Mouse (Mus musculus): ENCODE measurements around the gene Cerkl. TPM values are rescaled to one million over a fixed set of nuclear protein-coding genes. Genes with fewer than 3 reads are reported as not detected.

The Cerkl gene
- total RNA-seq, 2 experiments from 2014 or later = 0.34 to 0.36 TPM

GRCm38 (mm10) chr2:79443861-79444620 is 12.5 kb downstream of the Cerkl start:
- DNase-seq = no peak
- intact Hi-C loops (cut with DNase I) = no loop called here

- DNase-seq = no peak
- intact Hi-C loops (cut with DNase I) = no loop called here
These were observed 13.2 kb downstream of the Cerkl start for GRCm38 (mm10) chr2:79443401-79443800.

GRCm38 (mm10) chr2:79442906-79443305 is 13.7 kb downstream of the Cerkl start:
- intact Hi-C loops (cut with DNase I) = no loop called here
- DNase-seq = no peak

GRCm38 (mm10) chr2:79442227-79442626 is 14.4 kb downstream of the Cerkl start:
- intact Hi-C loops (cut with DNase I) = no loop called here

GRCm38 (mm10) chr2:79430061-79430460 is 26.5 kb downstream of the Cerkl start:
- DNase-seq = no peak
- intact Hi-C loops (cut with DNase I) = no loop called here

More at GRCm38 (mm10) chr2:79442227-79442626, 14.4 kb downstream of the Cerkl start:
- no peak for DNase-seq

- intact Hi-C loops (cut with DNase I) = no loop called here
- peak; percentile 4 to 7 for DNase-seq
These were observed 26.9 kb downstream of the Cerkl start for GRCm38 (mm10) chr2:79429650-79430049.

- no peak for DNase-seq
- intact Hi-C loops (cut with DNase I) = no loop called here
These were observed 27.5 kb downstream of the Cerkl start for GRCm38 (mm10) chr2:79429108-79429507.

- intact Hi-C loops (cut with DNase I) = no loop called here
- peak; percentile 4 to 7 for DNase-seq
These were observed 27.9 kb downstream of the Cerkl start for GRCm38 (mm10) chr2:79428569-79429104.

GRCm38 (mm10) chr2:79428022-79428421 is 28.6 kb downstream of the Cerkl start:
- intact Hi-C loops (cut with DNase I) = no loop called here
- DNase-seq = no peak

- no peak for DNase-seq
- intact Hi-C loops (cut with DNase I) = no loop called here
These were observed 34.9 kb downstream of the Cerkl start for GRCm38 (mm10) chr2:79421696-79422095.

- no peak for DNase-seq
- intact Hi-C loops (cut with DNase I) = no loop called here
These were observed 42.1 kb downstream of the Cerkl start for GRCm38 (mm10) chr2:79414505-79414904.

GRCm38 (mm10) chr2:79410903-79411255 is 45.7 kb downstream of the Cerkl start:
- intact Hi-C loops (cut with DNase I) = no loop called here
- no peak for DNase-seq

GRCm38 (mm10) chr2:79410247-79410902 is 46.2 kb downstream of the Cerkl start:
- intact Hi-C loops (cut with DNase I) = no loop called here
- DNase-seq = no peak

- intact Hi-C loops (cut with DNase I) = no loop called here
These were observed 50.8 kb downstream of the Cerkl start for GRCm38 (mm10) chr2:79405661-79406405.

GRCm38 (mm10) chr2:79400045-79400444 is 56.5 kb downstream of the Cerkl start:
- DNase-seq = no peak
- intact Hi-C loops (cut with DNase I) = no loop called here

More at GRCm38 (mm10) chr2:79405661-79406405, 50.8 kb downstream of the Cerkl start:
- no peak for DNase-seq

- intact Hi-C loops (cut with DNase I) = no loop called here
- DNase-seq = no peak
These were observed 57.2 kb downstream of the Cerkl start for GRCm38 (mm10) chr2:79399234-79400000.

- intact Hi-C loops (cut with DNase I) = no loop called here
- DNase-seq = no peak
These were observed 57.8 kb downstream of the Cerkl start for GRCm38 (mm10) chr2:79398831-79399230.

GRCm38 (mm10) chr2:79398343-79398742 is 58.2 kb downstream of the Cerkl start:
- intact Hi-C loops (cut with DNase I) = no loop called here

GRCm38 (mm10) chr2:79397107-79397506 is 59.5 kb downstream of the Cerkl start:
- no peak for DNase-seq
- intact Hi-C loops (cut with DNase I) = no loop called here

More at GRCm38 (mm10) chr2:79398343-79398742, 58.2 kb downstream of the Cerkl start:
- DNase-seq = no peak

Measured in heart, postnatal 14 days (tissue).